In the genomic region with DNA sequence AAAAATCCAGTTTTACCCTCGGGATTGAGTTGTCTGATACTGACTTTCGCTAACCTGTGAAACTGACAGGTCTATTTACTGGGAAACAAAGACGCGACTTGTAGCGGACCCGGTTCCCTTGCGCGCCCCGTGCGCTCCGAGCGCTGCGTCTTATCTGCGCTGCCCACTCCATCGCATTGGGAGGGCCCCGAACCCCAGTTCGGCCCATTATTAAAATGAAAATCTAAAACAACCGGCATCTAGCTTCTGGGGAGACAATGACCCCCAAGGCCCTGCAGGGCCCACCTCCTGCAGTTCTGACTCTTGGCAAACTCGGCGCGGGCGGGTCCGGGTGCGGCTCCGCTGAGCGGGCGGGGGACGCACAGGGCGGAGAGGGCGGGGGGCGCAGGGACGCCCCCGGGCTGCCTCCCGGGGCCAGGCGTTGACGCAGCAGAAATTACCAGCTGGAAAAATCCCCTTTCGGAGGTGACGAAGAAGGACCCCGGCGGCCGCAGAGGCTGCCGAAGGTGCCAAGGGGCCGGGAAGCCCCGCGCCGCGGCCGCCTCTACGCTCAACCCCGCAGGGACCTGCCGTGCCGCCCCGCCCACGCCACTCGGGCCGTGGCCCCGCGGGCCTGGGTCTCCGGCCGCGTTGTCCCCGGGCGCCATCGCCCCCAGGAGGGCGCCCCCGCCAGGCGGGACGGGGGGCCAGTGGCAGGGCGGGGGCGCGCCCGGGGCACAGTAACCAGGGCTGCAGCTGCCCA, we compare ENCODE assay signal across 8 mouse cellular contexts. TPM values are rescaled to one million over a fixed set of nuclear protein-coding genes. Genes with fewer than 3 reads are reported as not detected.
DNase-seq lines count a peak whose midpoint lies in the region; ATAC-seq and TF ChIP-seq lines count a peak whose summit lies in the region.

No protein-coding gene starts in this region.

- peaks cover 1% of the 10 kb centered on the region; the same call in 1 of the 2 replicates for H3K36me3 ChIP-seq in forebrain, embryonic 10.5 days (replicated peaks)
- H3K36me3 ChIP-seq in hindbrain, embryonic 11.5 days (ENCODE audit: control insufficient read depth, insufficient read depth, low read length), result no peaks in the 10 kb centered on the region
- no peaks in the 10 kb centered on the region for H3K36me3 ChIP-seq in limb, embryonic 15.5 days
- H3K36me3 ChIP-seq in myocyte (ENCODE audit: control insufficient read depth, insufficient read depth), result no peaks in the 10 kb centered on the region

- TF ChIP-seq POLR2A in brain, embryonic 14.5 days (IDR thresholded peaks at IDR 0.05; ENCODE audit: borderline replicate concordance, extremely low read depth, insufficient read depth, insufficient read length, poor library complexity, severe bottlenecking), result no peak
- TF ChIP-seq POLR2A in myocyte (IDR thresholded peaks at IDR 0.05; ENCODE audit: insufficient read length, low read depth), result no peak

- peak overlapping the region; percentile 84 for H3K9ac ChIP-seq in hindbrain, embryonic 11.5 days (ENCODE audit: low read depth, low read length)
- peak overlapping the region; percentile 62 for H3K9ac ChIP-seq in limb, embryonic 15.5 days

- peak; percentile 33 for ATAC-seq in hindbrain, embryonic 11.5 days (ENCODE audit: low FRiP score)
- peak; percentile 11; the same call in 1 of the 2 replicates for ATAC-seq in limb, embryonic 15.5 days (ENCODE audit: insufficient number of reproducible peaks, low FRiP score, low TSS enrichment, low read depth)

- peak overlapping the region; percentile 92 for H3K27ac ChIP-seq in forebrain, embryonic 10.5 days
- peak overlapping the region; percentile 85 for H3K27ac ChIP-seq in hindbrain, embryonic 11.5 days (ENCODE audit: low read depth, low read length)
- no peak overlapping the region for H3K27ac ChIP-seq in limb, embryonic 15.5 days

- TF ChIP-seq CTCF in brain, embryonic 14.5 days (IDR thresholded peaks at IDR 0.05; ENCODE audit: borderline replicate concordance, extremely low read depth, insufficient read depth, insufficient read length), result no peak

- H3K4me3 ChIP-seq in forebrain, embryonic 10.5 days, result peak overlapping the region; percentile 99
- peak overlapping the region; percentile 99 for H3K4me3 ChIP-seq in hindbrain, embryonic 11.5 days (ENCODE audit: low read depth, low read length)
- peak overlapping the region; percentile 78 for H3K4me3 ChIP-seq in limb, embryonic 15.5 days
- peak overlapping the region; percentile 28 for H3K4me3 ChIP-seq in myocyte

- H3K4me2 ChIP-seq in hindbrain, embryonic 11.5 days (replicated peaks; ENCODE audit: low read depth, low read length), result peak overlapping the region; percentile 99
- peak overlapping the region; percentile 100 for H3K4me2 ChIP-seq in limb, embryonic 15.5 days
- H3K4me2 ChIP-seq in myocyte (ENCODE audit: low read depth), result peak overlapping the region; percentile 67

- peaks cover 47% of the 10 kb centered on the region for H3K4me1 ChIP-seq in forebrain, embryonic 10.5 days
- H3K4me1 ChIP-seq in hindbrain, embryonic 11.5 days (replicated peaks; ENCODE audit: control insufficient read depth, insufficient read depth, low read length), result no peaks in the 10 kb centered on the region
- peaks cover 28% of the 10 kb centered on the region for H3K4me1 ChIP-seq in limb, embryonic 15.5 days

- peak overlapping the region; percentile 53 for H3ac ChIP-seq in myocyte (ENCODE audit: control insufficient read depth, insufficient read length)

- WGBS in forebrain, embryonic 10.5 days, result under 1% methylated on average over 69 of the region's 72 CpGs
- WGBS in hindbrain, embryonic 11.5 days, result under 1% methylated on average over 46 of the region's 72 CpGs
- WGBS in limb, embryonic 15.5 days, result under 1% methylated on average over 71 of the region's 72 CpGs

- H3K79me2 ChIP-seq in myocyte (ENCODE audit: control insufficient read depth, insufficient read depth), result no peaks in the 10 kb centered on the region

- peak; percentile 13 for DNase-seq in left cerebral cortex, adult 8-10 months (ENCODE audit: low spot score in 2 of 2)
- DNase-seq in left cerebral cortex, adult 9 months (ENCODE audit: low spot score in 2 of 2), result no peak
- DNase-seq in brain, embryonic 14.5 days (ENCODE audit: low read depth), result peak; percentile 29
- DNase-seq in forebrain, embryonic 10.5 days (ENCODE audit: extremely low spot score, low spot score), result peak; percentile 48
- DNase-seq in hindbrain, embryonic 11.5 days (ENCODE audit: low spot score), result peak; percentile 65
- peak; percentile 17 for DNase-seq in thymus, postnatal 14 days

- H3K9me3 ChIP-seq in forebrain, embryonic 10.5 days, result no peaks in the 10 kb centered on the region
- H3K9me3 ChIP-seq in hindbrain, embryonic 11.5 days (ENCODE audit: control insufficient read depth, low read length), result no peaks in the 10 kb centered on the region
- H3K9me3 ChIP-seq in limb, embryonic 15.5 days, result no peaks in the 10 kb centered on the region

- peaks cover 17% of the 10 kb centered on the region for H3K27me3 ChIP-seq in forebrain, embryonic 10.5 days (ENCODE audit: poor library complexity, severe bottlenecking)
- no peaks in the 10 kb centered on the region for H3K27me3 ChIP-seq in hindbrain, embryonic 11.5 days (ENCODE audit: control insufficient read depth, insufficient read depth, low read length)
- H3K27me3 ChIP-seq in limb, embryonic 15.5 days, result peaks cover 66% of the 10 kb centered on the region
- peaks cover 33% of the 10 kb centered on the region for H3K27me3 ChIP-seq in myocyte (ENCODE audit: control insufficient read depth, insufficient read depth, insufficient read length)

TF ChIP-seq in myocyte, 11 proteins besides CTCF, POLR2A, EP300 and RAD21:
- TF ChIP-seq TCF3 (IDR thresholded peaks at IDR 0.05; ENCODE audit: insufficient read length, low read depth), result no peak
- no peak for TF ChIP-seq MYOD1 (IDR thresholded peaks at IDR 0.05; ENCODE audit: control insufficient read depth in 1 of 3, insufficient read length in 2 of 3, low read depth in 2 of 3)
- no peak for TF ChIP-seq REST (IDR thresholded peaks at IDR 0.05; ENCODE audit: insufficient read depth, insufficient read length)
- TF ChIP-seq MAX (IDR thresholded peaks at IDR 0.05; ENCODE audit: low read depth), result no peak
- no peak for TF ChIP-seq POLR2AphosphoS2 (IDR thresholded peaks at IDR 0.05; ENCODE audit: insufficient read length, low read depth)
- TF ChIP-seq TCF12 (IDR thresholded peaks at IDR 0.05; ENCODE audit: insufficient read depth, poor library complexity, severe bottlenecking), result no peak
- no peak for TF ChIP-seq CEBPB (IDR thresholded peaks at IDR 0.05; ENCODE audit: insufficient read depth, poor library complexity, severe bottlenecking)
- TF ChIP-seq MYOG (IDR thresholded peaks at IDR 0.05; ENCODE audit: control insufficient read depth in 1 of 3, insufficient read depth in 1 of 3, insufficient read length in 2 of 3, low read depth in 2 of 3), result no peak

RNA-seq across cellular contexts. Expression of a gene that starts 0.6 kb away (rescaled TPM):
- total RNA-seq in left cerebral cortex, adult 8-10 months (2022), result 10 to 100 TPM; 10.9 to 11.9 (median 11.4) TPM
- polyA plus RNA-seq in brain, embryonic 14.5 days (2012; rRNA removed), result 12.1 and 18.4 TPM in 2 replicates
- 17.5 and 18.3 TPM in 2 replicates for polyA plus RNA-seq in forebrain, embryonic 10.5 days (2016; fragmentation: Nextera tagmentation; extraction: Ambion mirVana)
- polyA plus RNA-seq in hindbrain, embryonic 11.5 days (2014; fragmentation: Nextera tagmentation; extraction: Ambion mirVana), result 15.6 and 17.2 TPM in 2 replicates
- polyA plus RNA-seq in limb, embryonic 15.5 days (2015; fragmentation: Nextera tagmentation; extraction: Ambion mirVana), result 4.2 and 4.8 TPM in 2 replicates
- 1.3 TPM for polyA plus RNA-seq in myocyte (2012; fragmentation: generic; extraction: Trizol)

RNA-seq across cellular contexts. Expression of a gene that starts 34.4 kb away (rescaled TPM):
- not detected for total RNA-seq in left cerebral cortex, adult 8-10 months (2022)
- not detected in 2 replicates for polyA plus RNA-seq in brain, embryonic 14.5 days (2012; rRNA removed)
- polyA plus RNA-seq in forebrain, embryonic 10.5 days (2016; fragmentation: Nextera tagmentation; extraction: Ambion mirVana), result 0.25 TPM in 1 of 2 replicates, not detected in the other
- polyA plus RNA-seq in hindbrain, embryonic 11.5 days (2014; fragmentation: Nextera tagmentation; extraction: Ambion mirVana), result 0.09 and 0.14 TPM in 2 replicates
- 0.12 and 0.13 TPM in 2 replicates for polyA plus RNA-seq in limb, embryonic 15.5 days (2015; fragmentation: Nextera tagmentation; extraction: Ambion mirVana)
- 0.06 TPM for polyA plus RNA-seq in myocyte (2012; fragmentation: generic; extraction: Trizol)

RNA-seq across cellular contexts. Expression of a gene that starts 38.4 kb away (rescaled TPM):
- 10 to 100 TPM; 71.5 to 81.3 (median 74.0) TPM for total RNA-seq in left cerebral cortex, adult 8-10 months (2022)
- polyA plus RNA-seq in brain, embryonic 14.5 days (2012; rRNA removed), result 94.9 and 118 TPM in 2 replicates
- 151 and 158 TPM in 2 replicates for polyA plus RNA-seq in forebrain, embryonic 10.5 days (2016; fragmentation: Nextera tagmentation; extraction: Ambion mirVana)
- 145 and 151 TPM in 2 replicates for polyA plus RNA-seq in hindbrain, embryonic 11.5 days (2014; fragmentation: Nextera tagmentation; extraction: Ambion mirVana)
- polyA plus RNA-seq in limb, embryonic 15.5 days (2015; fragmentation: Nextera tagmentation; extraction: Ambion mirVana), result 155 and 159 TPM in 2 replicates
- polyA plus RNA-seq in myocyte (2012; fragmentation: generic; extraction: Trizol), result 108 TPM

Comparison
In these comparisons a context has a peak if more than half of its experiments do, and no peak if none do; other contexts are left out.
1. DNase-seq: peak in left cerebral cortex, adult 8-10 months (2 of 2), brain, embryonic 14.5 days (single experiment), forebrain, embryonic 10.5 days (single experiment), hindbrain, embryonic 11.5 days (single experiment) and thymus, postnatal 14 days (single experiment); none in left cerebral cortex, adult 9 months (0 of 2).
2. H3K4me3 ChIP-seq: peak in every context shown above with its lines; median percentile 99 in forebrain, embryonic 10.5 days; 99 in hindbrain, embryonic 11.5 days; 78 in limb, embryonic 15.5 days; 28 in myocyte.
3. Peak in every context shown above with its lines, with median percentiles within 50 percentile points of each other: H3K4me2 ChIP-seq.